Mouse (Mus musculus) midbrain, postnatal 0 days (tissue): ENCODE measurements around the gene Tbc1d1. TPM values are rescaled to one million over a fixed set of nuclear protein-coding genes. Genes with fewer than 3 reads are reported as not detected.
"Not testable (repeated sequence)": the region's sequence is repeated elsewhere in the genome, so short reads cannot be mapped to it uniquely, and the experiment has no call there.

Experiments
- ATAC-seq: fragments of 200-750 bp; cut with Nextera tagmentation; 2 replicates; pipeline ENCODE4 v1.8.0; 2017; ENCODE audit warnings: moderate number of reproducible peaks, mild to moderate bottlenecking, moderate TSS enrichment, moderate library complexity; ENCODE audit not compliant: low FRiP score
- DNase-seq: peaks from one replicate; pipeline ENCODE4 v3.0.0-alpha.2; 2015; ENCODE audit warnings: low spot score
- H3K27ac ChIP-seq: fragments of 300-500 bp; sonication (generic); 2 replicates; pipeline ENCODE4 v1.5.1; 2014; ENCODE audit warnings: low read depth, mild to moderate bottlenecking, low read length, mixed read lengths
- H3K27me3 ChIP-seq: fragments of 300-500 bp; sonication (generic); 2 replicates; pipeline ENCODE4 v1.6.1; 2014; ENCODE audit warnings: low read length, control low read depth, mixed read lengths; ENCODE audit not compliant: insufficient read depth
- H3K36me3 ChIP-seq: fragments of 300-500 bp; sonication (generic); 2 replicates; pipeline ENCODE4 v1.6.1; 2014; ENCODE audit warnings: low read length, control low read depth, mixed read lengths; ENCODE audit not compliant: insufficient read depth
- H3K4me1 ChIP-seq: fragments of 300-500 bp; sonication (generic); 2 replicates; pipeline ENCODE4 v1.6.1; 2014; ENCODE audit warnings: mild to moderate bottlenecking, control low read depth, antibody characterized with exemption, low read length, mixed read lengths; ENCODE audit not compliant: insufficient read depth
- H3K4me2 ChIP-seq: fragments of 300-500 bp; sonication (generic); 2 replicates; pipeline ENCODE4 v1.6.1; 2014; ENCODE audit warnings: low read depth, mild to moderate bottlenecking, low read length, mixed read lengths; ENCODE audit not compliant: poor library complexity, severe bottlenecking
- H3K4me3 ChIP-seq: fragments of 300-500 bp; sonication (generic); 2 replicates; pipeline ENCODE4 v1.5.1; 2014; ENCODE audit warnings: low read depth, mild to moderate bottlenecking, low read length, moderate library complexity
- H3K9ac ChIP-seq: fragments of 300-500 bp; sonication (generic); replicated peaks from 2 replicates; pipeline ENCODE4 v1.6.1; 2014; ENCODE audit warnings: mild to moderate bottlenecking, low read length, moderate library complexity, mixed read lengths; ENCODE audit not compliant: poor library complexity, severe bottlenecking
- H3K9me3 ChIP-seq: fragments of 300-500 bp; sonication (generic); 2 replicates; pipeline ENCODE4 v1.6.1; 2016; ENCODE audit warnings: low read length, control low read depth
- CTCF ChIP-seq: IDR thresholded peaks from 2 replicates; pipeline ENCODE4 v1.5.1; 2016; ENCODE audit warnings: antibody characterized with exemption, mild to moderate bottlenecking
- WGBS: fragments of 180-500 bp; shearing (Covaris S2); extraction: QIAGEN DNeasy Blood & Tissue Kit; methylation state at CpG from one replicate; pipeline ENCODE4 v1.1.7; 2014; 5-methylcytosine and 5-hydroxymethylcytosine counted together
- polyA plus RNA-seq: library from polyadenylated mRNA; unstranded; fragments of >200 nt; fragmentation: Nextera tagmentation; extraction: Ambion mirVana; gene quantifications from 2 replicates; pipeline ENCODE4 v1.2.1, GENCODE M21; 2015
- total RNA-seq: library from RNA; depleted of rRNA; stranded (reverse); fragments of >200 nt; gene quantifications from 2 replicates; pipeline ENCODE4 v1.2.3, GENCODE M21; 2014

Gene Tbc1d1
- total and polyA plus RNA-seq, 2 experiments from 2014 or later, result 5.6 to 11.3 TPM

GRCm38 (mm10) chr5:64360147-64360875 lies 204.2 kb downstream of the Tbc1d1 start:
- Histone ChIP-seq H3K4me1 (no peaks in the 10 kb centered on the region), H3K9ac (no peak overlapping the region), H3K4me2 (no peak overlapping the region), H3K9me3 (no peaks in the 10 kb centered on the region), H3K36me3 (no peaks in the 10 kb centered on the region), H3K27me3 (no peaks in the 10 kb centered on the region), H3K4me3 (no peak overlapping the region), H3K27ac (no peak overlapping the region)
- DNase-seq (no peak), ATAC-seq (no peak)
- no peak for TF ChIP-seq CTCF
- WGBS, result 83% methylated on average over 8 of the region's 8 CpGs

GRCm38 (mm10) chr5:64360876-64361268 lies 204.8 kb downstream of the Tbc1d1 start:
- not testable (repeated sequence) for ATAC-seq, H3K27me3 ChIP-seq, H3K9me3 ChIP-seq, H3K36me3 ChIP-seq, H3K9ac ChIP-seq, DNase-seq, H3K27ac ChIP-seq, H3K4me2 ChIP-seq, H3K4me1 ChIP-seq, H3K4me3 ChIP-seq

- no peaks in the 10 kb centered on the region for H3K9me3 ChIP-seq
- H3K27ac ChIP-seq, result no peak overlapping the region
- H3K27me3 ChIP-seq, result no peaks in the 10 kb centered on the region
- 38% methylated on average over 5 of the region's 5 CpGs for whole genome bisulfite sequencing
- H3K4me1 ChIP-seq, result no peaks in the 10 kb centered on the region
- TF ChIP-seq CTCF, result no peak
- no peaks in the 10 kb centered on the region for H3K36me3 ChIP-seq
- no peak overlapping the region for H3K9ac ChIP-seq
- ATAC-seq, result no peak; the same call in 1 of the 2 replicates
- no peak overlapping the region for H3K4me3 ChIP-seq
- DNase-seq, result no peak
- H3K4me2 ChIP-seq, result no peak overlapping the region
These were observed 207.8 kb downstream of the Tbc1d1 start for GRCm38 (mm10) chr5:64363859-64364406.

GRCm38 (mm10) chr5:64364432-64365125 lies 208.5 kb downstream of the Tbc1d1 start:
- Histone ChIP-seq H3K4me2 (no peak overlapping the region), H3K9ac (no peak overlapping the region), H3K9me3 (no peaks in the 10 kb centered on the region), H3K4me1 (no peaks in the 10 kb centered on the region), H3K27me3 (no peaks in the 10 kb centered on the region), H3K36me3 (no peaks in the 10 kb centered on the region), H3K4me3 (no peak overlapping the region), H3K27ac (no peak overlapping the region)
- no peak for TF ChIP-seq CTCF
- 37% methylated on average over 7 of the region's 7 CpGs for WGBS
- ATAC-seq (no peak; the same call in 1 of the 2 replicates), DNase-seq (peak; percentile 79)

- DNase-seq (no peak), ATAC-seq (no peak)
- H3K4me2 ChIP-seq, result no peak overlapping the region
- H3K4me1 ChIP-seq, result no peaks in the 10 kb centered on the region
- no peaks in the 10 kb centered on the region for H3K36me3 ChIP-seq
- WGBS, result 76% methylated on average over 11 of the region's 11 CpGs
- no peak overlapping the region for H3K9ac ChIP-seq
- no peaks in the 10 kb centered on the region for H3K27me3 ChIP-seq
- no peak overlapping the region for H3K27ac ChIP-seq
- TF ChIP-seq CTCF, result no peak
- no peaks in the 10 kb centered on the region for H3K9me3 ChIP-seq
- no peak overlapping the region for H3K4me3 ChIP-seq
These were observed 209.3 kb downstream of the Tbc1d1 start for GRCm38 (mm10) chr5:64365187-64366066.
